Mouse (Mus musculus): Measurements from ENCODE around the gene Xpnpep3.

The Xpnpep3 gene

DNA sequence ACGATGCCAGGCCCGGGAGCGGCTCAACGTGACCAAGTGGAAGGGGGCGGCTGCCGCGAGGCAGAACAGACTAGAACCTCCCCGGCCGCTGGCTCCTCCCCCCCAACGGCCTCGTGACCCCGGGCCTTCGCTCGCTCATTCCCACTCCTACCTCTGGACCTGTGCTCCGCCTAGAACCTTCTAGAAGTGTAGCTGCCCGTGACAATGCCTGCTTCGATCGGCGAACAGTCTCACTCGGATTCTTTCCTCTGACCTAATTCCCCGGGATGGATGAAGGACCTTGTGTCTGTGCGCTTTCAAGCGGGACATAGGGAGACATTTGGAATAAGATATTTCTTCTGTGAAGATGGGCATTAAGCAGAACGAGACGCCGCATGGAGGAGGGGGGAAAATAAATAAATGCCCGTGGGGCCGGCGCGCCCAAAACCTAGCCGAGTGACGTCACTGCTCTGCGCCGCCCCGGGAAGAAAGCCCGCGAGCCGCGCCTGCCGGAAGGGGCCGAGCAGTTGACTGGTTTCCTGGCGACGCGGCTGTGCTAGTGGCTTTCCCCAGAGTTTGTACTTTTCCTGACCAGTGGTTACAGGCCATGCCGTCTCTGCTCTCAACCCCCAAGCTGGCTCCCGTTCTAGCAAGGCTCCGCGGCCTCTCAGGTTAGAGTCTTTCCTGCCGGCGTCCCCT, at the start of gene Xpnpep3, which contains the start of gene St13:
TSS of gene Xpnpep3 (plus strand) at position 501 of the 678 bp plus-strand sequence.
TSS of gene St13 (minus strand) at position 440 of the 678 bp plus-strand sequence.
- DNase-seq (ENCODE audit: extremely low spot score, low read depth, low spot score) = peak; percentile 96

DNA sequence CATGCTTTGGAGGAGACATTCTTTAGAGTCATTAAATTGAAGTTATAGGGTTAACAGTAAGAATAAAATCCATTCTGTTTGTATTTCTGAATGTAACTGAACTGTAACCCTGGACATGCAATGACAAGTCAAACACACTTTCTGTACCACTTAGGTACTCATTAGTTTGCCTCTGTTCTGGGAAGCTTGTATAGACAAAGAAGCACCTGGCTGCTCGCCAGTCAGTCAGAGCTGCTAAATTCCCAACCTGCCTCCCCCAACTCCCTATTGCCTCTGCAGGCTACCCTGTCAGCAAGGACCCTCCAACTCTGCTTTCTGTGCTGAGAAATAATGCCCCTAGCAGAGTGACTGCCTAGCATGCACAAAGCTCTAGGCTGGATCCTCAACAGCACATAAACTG, 49.5 kb upstream of the Xpnpep3 start:
- DNase-seq (ENCODE audit: extremely low spot score, low read depth, low spot score) = no peak

GRCm38 (mm10) chr15:81352638-81353037, 47.3 kb upstream of the Xpnpep3 start:
- DNase-seq (ENCODE audit: extremely low spot score, low read depth, low spot score) = no peak

DNA sequence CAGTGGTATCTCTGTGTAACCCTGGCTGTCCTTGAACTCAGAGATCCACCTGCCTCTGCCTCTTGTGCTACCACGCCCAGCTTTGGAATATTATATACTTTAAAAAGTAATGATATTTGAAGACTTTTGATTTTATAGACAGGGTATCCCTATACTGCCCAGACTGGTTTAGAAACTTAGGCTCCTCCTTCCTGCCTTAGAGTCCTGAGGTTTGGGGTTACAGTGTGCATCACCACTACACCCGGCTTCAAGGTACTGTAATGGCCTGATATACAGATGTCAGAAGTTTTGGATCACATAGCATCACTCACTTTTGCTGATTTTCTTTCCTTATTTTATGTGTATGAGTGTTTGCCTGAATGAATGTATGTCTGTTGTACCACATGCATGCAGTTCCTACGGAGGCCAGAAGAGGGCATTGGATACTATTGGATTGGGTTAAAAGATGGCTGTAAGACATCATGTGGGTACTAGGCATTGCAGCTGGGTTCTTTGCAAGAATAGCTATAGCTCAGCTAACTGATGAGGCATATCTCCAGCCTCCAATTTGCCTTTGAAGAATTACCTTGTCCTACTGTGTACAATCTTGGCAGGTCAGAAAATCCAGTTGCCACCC, 44.7 kb upstream of the Xpnpep3 start:
- DNase-seq (ENCODE audit: extremely low spot score, low read depth, low spot score) = peak; percentile 63

DNA sequence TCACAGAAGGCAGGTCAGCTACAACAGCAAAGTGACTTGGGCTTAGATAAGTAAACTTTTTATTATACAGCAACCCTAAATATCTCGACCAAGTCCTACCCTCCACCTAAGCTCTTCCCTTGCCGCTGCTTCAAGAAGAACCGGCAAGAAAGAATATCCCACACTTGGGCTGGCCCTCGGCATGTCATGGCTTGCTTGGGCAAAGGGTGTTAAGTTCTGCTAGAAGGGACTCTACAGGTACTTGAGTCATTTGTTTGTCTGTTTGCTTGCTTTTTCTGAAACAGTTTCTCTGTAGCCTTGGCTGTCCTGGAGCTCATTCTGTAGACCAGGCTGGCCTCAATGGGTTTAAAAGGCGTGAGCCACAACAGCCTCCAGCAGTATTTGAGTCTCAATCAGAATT, 43.0 kb upstream of the Xpnpep3 start:
- DNase-seq (ENCODE audit: extremely low spot score, low read depth, low spot score) = no peak

GRCm38 (mm10) chr15:81358943-81359342, 41.0 kb upstream of the Xpnpep3 start:
- no peak for DNase-seq (ENCODE audit: extremely low spot score, low read depth, low spot score)

- no peak for DNase-seq (ENCODE audit: extremely low spot score, low read depth, low spot score)
Observed at GRCm38 (mm10) chr15:81359421-81359820, 40.5 kb upstream of the Xpnpep3 start.

DNA sequence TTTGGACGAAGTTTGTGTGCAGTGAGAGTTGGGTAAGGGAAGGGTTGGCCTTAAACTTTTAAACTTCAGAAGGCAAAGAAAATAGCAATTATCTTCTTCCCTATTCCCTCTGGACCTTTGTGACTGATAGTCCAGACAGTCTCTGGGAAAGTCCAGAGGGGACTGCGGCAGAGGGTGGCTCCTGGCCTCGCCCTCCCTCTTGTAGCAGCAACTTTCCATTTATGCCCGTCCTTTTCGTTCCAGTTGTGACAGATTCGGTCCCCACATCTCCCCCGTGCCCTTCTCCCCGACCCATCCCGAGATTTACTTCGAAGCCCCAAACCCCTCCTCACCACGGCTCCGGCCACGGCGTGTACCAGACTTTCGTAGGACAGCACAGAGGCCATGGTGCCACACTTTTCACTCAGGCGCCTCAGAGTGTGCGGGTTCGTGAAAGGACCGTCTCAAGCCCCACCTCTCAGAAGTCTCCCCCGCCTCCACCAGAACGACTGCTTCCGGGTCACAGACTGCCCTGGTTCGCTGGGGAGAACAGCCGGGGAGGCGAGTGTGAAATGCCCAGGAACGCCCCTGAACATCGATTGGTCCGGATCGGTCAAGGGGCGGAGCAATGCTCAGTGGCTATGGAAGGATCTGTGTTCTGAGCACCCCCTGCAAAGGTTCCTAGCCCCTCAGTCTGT, 39.5 kb upstream of the Xpnpep3 start, which contains the start of gene Slc25a17:
TSS of gene Slc25a17 (minus strand) at position 468 of the 677 bp plus-strand sequence.
- peak; percentile 89 for DNase-seq (ENCODE audit: extremely low spot score, low read depth, low spot score)

DNA sequence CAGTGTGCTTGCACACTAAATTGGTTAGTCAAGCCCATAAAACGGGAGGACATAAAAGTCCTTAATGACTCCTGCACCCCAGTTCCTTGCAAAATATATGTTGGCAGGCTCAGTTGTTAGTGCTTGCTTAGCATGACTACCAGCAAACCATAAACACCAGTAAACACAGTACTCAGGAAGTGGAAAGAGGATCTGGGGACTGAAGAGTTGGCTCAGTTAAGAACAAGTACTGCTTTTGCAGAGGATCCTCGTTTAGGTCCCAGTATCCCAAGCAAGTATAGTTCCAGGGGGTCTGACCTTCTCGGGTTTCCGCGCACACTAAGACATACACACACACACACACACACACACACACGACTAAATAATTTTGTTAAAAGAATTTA, 38.9 kb upstream of the Xpnpep3 start:
- no peak for DNase-seq (ENCODE audit: extremely low spot score, low read depth, low spot score)

DNA sequence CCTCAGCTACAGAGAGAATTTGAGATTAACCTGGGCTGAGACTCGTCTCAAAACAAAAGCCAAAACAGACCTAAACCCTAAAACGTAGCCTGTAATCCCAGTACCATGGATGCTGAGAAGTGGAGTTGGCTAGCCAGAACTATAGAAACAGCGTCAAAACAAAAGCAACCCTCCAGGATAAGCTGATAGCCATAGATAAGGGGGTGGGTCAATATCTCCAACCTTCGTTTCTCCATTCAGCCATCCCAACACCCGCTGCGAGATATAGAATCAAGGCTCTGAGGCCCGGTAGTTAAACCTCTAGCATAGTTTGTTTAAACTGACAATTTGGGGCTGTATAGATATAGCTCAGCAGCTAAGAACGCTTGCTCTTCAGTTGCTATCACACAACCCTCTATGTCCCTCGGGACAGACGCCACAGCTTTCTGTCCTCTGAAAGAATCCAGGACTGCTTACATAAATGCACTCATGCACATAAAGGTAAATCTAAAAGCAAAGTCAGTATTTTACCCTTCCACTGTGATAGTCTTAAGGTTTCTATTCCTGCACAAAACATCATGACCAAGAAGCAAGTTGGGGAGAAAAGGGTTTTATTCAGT, 38.4 kb upstream of the Xpnpep3 start:
- no peak for DNase-seq (ENCODE audit: extremely low spot score, low read depth, low spot score)

- DNase-seq (ENCODE audit: extremely low spot score, low read depth, low spot score) = no peak
Observed at GRCm38 (mm10) chr15:81362501-81362900, 37.4 kb upstream of the Xpnpep3 start.

DNA sequence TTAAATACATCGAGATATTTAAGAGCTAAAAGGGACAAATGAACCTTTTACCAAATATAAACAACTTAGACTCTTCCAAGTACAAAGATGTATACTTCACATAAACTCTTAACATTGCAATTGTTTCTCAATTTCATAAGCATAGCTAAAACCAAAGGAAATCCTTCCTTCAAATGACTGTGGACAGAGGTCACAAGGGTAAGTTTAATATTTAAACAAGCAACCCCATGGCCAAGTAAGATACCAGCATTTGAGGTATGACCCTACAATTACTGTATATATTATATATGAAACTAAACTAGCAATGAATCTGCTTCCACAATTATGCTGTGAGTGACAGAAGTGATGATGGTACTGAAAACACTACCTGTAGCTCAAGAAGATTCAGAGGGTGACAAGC, 35.7 kb upstream of the Xpnpep3 start:
- DNase-seq (ENCODE audit: extremely low spot score, low read depth, low spot score) = no peak

- no peak for DNase-seq (ENCODE audit: extremely low spot score, low read depth, low spot score)
Observed at GRCm38 (mm10) chr15:81365246-81365645, 34.7 kb upstream of the Xpnpep3 start.

DNA sequence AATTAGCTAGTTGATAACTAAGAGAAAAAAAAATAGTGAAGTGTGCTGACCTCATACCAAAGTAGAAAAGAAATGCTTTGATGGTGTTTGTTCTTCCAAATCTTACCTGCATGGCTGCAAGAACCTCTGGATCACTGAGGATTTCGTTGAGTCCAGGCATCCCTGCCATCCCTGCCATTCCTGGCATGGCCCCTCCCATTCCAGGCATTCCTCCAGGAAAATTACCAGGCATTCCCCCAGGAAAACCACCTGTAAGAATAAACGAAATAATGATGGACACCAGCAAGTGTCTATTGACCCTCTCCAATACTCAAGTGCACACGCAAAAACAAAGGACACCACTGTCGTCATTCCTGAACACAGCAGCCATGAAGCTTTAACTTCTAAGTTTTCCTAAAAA, 33.7 kb upstream of the Xpnpep3 start:
- DNase-seq (ENCODE audit: extremely low spot score, low read depth, low spot score) = no peak

- DNase-seq (ENCODE audit: extremely low spot score, low read depth, low spot score) = no peak
Observed at GRCm38 (mm10) chr15:81368601-81369000, 31.3 kb upstream of the Xpnpep3 start.

- no peak for DNase-seq (ENCODE audit: extremely low spot score, low read depth, low spot score)
Observed at GRCm38 (mm10) chr15:81370356-81370755, 29.6 kb upstream of the Xpnpep3 start.

DNA sequence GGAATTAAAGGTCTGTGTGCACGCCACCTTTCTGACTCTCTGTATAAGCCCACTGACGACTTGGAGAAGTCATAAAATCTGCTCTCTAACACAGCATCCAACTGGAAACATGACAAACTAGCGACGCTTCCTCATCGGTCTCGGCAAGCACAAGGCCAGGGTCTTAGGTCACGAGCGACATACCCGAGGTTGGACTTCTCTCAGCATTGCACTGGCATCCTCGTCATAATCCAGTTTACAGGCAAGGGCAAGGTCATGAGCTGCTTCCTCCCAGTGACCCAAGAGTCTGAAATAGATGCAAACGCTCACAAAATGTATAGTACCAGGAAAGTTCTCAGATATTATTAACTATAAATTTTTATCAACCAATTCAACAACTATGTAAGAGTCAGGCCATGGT, 25.3 kb upstream of the Xpnpep3 start:
- DNase-seq (ENCODE audit: extremely low spot score, low read depth, low spot score) = no peak

DNA sequence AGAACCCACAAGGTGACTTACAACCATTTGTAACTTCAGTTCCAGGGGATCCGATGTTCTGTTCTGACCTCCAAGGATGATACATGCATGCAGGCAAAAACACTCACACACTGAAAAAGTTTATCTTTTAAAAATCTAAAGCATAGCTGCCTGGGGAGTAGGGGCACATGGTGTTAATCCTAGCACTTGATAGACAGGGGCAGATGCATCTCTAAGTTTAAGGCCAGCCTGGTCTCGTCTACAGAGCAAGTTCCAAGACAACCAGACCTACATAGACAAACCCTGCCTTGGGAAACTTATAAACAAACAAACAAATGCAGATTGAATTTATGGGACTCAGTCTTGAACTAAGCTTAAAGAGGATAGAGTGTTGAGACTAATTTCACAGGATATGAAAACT, 21.1 kb upstream of the Xpnpep3 start:
- no peak for DNase-seq (ENCODE audit: extremely low spot score, low read depth, low spot score)

DNA sequence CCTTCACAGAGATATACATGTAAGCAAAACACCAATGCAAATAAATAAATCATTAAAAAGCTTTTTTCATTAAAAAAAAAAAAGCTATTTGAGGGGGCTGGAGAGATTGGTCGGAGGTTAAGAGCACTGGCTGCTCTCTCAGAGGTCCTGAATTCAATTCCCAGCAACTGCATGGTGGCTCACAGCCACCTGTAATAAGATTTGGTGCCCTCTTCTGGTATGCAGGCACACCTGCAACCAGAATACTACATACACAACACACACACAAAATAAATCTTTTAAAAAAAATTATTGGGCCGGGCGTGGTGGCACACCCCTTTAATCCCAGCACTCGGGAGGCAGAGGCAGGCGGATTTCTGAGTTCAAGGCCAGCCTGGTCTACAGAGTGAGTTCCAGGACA, 13.6 kb upstream of the Xpnpep3 start:
- DNase-seq (ENCODE audit: extremely low spot score, low read depth, low spot score) = no peak

- no peak for DNase-seq (ENCODE audit: extremely low spot score, low read depth, low spot score)
Observed at GRCm38 (mm10) chr15:81392997-81393396, 6.9 kb upstream of the Xpnpep3 start.

- no peak for DNase-seq (ENCODE audit: extremely low spot score, low read depth, low spot score)
Observed at GRCm38 (mm10) chr15:81394211-81394915, 5.6 kb upstream of the Xpnpep3 start.

All from hindlimb bud, embryonic 11.5 days (tissue).